ENCODE assay signal across 8 mouse cellular contexts in the genomic region with DNA sequence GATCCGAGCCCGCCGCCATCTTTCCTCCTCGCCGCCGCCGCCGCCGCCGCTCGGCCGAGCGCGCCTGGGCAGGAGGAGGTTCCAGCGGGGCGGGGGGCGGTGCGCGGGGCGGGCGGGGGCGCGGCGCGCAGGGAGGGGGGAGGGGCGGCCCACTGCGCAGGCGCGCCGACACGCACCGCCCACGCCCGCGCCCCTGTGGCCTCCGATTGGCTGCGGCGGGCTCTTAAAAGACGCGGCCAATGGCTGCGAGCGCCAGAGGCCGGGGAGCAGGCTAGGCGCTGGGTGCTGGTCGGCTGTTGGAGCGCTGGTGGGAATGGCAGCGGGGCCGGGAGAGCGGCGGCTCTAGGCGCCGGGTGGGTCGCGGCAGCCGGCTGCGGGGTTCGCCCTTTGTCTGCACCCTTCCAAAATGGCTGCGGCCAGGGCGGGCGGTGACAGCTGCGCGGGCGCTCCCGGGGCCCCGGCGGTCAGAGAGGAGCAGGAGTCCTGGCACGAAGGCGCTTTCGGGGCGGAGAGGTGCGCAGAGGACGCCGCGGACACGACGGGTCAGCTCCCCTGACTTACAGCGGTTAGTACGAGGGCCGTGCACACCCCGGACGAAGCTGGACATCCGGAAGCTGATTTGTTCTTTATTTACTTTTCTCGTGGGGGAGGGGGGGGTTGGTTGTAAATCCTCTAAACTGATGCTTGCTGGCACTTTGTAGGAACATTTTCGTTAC. TPM values are rescaled to one million over a fixed set of nuclear protein-coding genes. Genes with fewer than 3 reads are reported as not detected.
DNase-seq lines count a peak whose midpoint lies in the region; ATAC-seq and TF ChIP-seq lines count a peak whose summit lies in the region.

Gene Taf4, minus strand, starts transcription at position 19 of the 716 bp plus-strand sequence.

- H3K36me3 ChIP-seq in hindbrain, embryonic 13.5 days: no peaks in the 10 kb centered on the region

- CTCF ChIA-PET in Patski (lab: Charles Lee): interaction anchor here (0.6 to 1.3 kb wide), 3 partner anchors 28 to 69 kb away, joined by 3 read pairs; no protein-coding TSS in a partner anchor

- peak within 1 kb of the TSS; percentile 93 for H3K9ac ChIP-seq in hindbrain, embryonic 13.5 days

- TF ChIP-seq CTCF in Patski (IDR thresholded peaks at IDR 0.05): no peak

- peak; percentile 56 for ATAC-seq in Patski
- ATAC-seq in hindbrain, embryonic 13.5 days (ENCODE audit: low FRiP score): peak; percentile 95

- no peaks in the 10 kb centered on the region for H3K27me3 ChIP-seq in Patski
- H3K27me3 ChIP-seq in hindbrain, embryonic 13.5 days: no peaks in the 10 kb centered on the region

- POLR2A ChIA-PET in Patski (lab: Charles Lee): interaction anchor here (0.6 to 1.3 kb wide), 5 partner anchors 20 to 257 kb away, joined by 3 to 8 read pairs (median 4); partner anchors contain the start of genes Psma7 and Ss18l1

- H3K9me3 ChIP-seq in hindbrain, embryonic 13.5 days: no peaks in the 10 kb centered on the region

- H3K27ac ChIP-seq in hindbrain, embryonic 13.5 days: peak within 1 kb of the TSS; percentile 97

- in situ Hi-C loops in Patski (cut with MboI; ENCODE audit: low pct_unique_long_range_greater_than_20kb): loop anchor here (5.0 kb wide), 1 partner anchor 66 kb away; the partner anchor contains the start of genes Psma7 and Ss18l1

- peaks cover 46% of the 10 kb centered on the region for H3K4me1 ChIP-seq in hindbrain, embryonic 13.5 days (replicated peaks)

- no peak for DNase-seq in Patski (ENCODE audit: low read depth, low spot score)
- peak; percentile 96 for DNase-seq in cerebellum, postnatal 10 days
- peak; percentile 82 to 86 for DNase-seq in frontal cortex, postnatal 14 days (ENCODE audit: low spot score in 2 of 2)
- DNase-seq in layer of hippocampus, postnatal 36 days: peak; percentile 87 to 88
- DNase-seq in lung, postnatal 25 days (ENCODE audit: low spot score): peak; percentile 84
- DNase-seq in retina, adult 2 months (ENCODE audit: low read depth, low spot score): peak; percentile 80
- DNase-seq in thymus, postnatal 36 days: peak; percentile 90 to 91

- peak within 1 kb of the TSS; percentile 100 for H3K4me2 ChIP-seq in hindbrain, embryonic 13.5 days

- peak within 1 kb of the TSS; percentile 83 for H3K4me3 ChIP-seq in hindbrain, embryonic 13.5 days

- under 1% methylated on average over 55 of the region's 84 CpGs for WGBS in hindbrain, embryonic 13.5 days

RNA-seq across cellular contexts. Expression of gene Taf4, which starts in this region (rescaled TPM):
- polyA plus RNA-seq in Patski (2021): 23.5 TPM
- polyA plus RNA-seq in hindbrain, embryonic 13.5 days (2015; fragmentation: Nextera tagmentation; extraction: Ambion mirVana): 3.9 and 4.5 TPM in 2 replicates
- 10 to 100 TPM; 21.3 to 22.4 TPM for total RNA-seq in layer of hippocampus, postnatal 36 days (2021)
